Mouse (Mus musculus) lung, embryonic 16.5 days (tissue): ENCODE measurements around the gene Tmem30c. TPM values are rescaled to one million over a fixed set of nuclear protein-coding genes. Genes with fewer than 3 reads are reported as not detected.

Source experiments
- polyA plus RNA-seq: library from polyadenylated mRNA; unstranded; fragments of >200 nt; fragmentation: Nextera tagmentation; extraction: Ambion mirVana; gene quantifications from 2 replicates; pipeline ENCODE4 v1.2.1, GENCODE M21; 2015

Tmem30c gene
- polyA plus RNA-seq, 1 experiment from 2014 or later = 0.13 TPM

Other genes with a start within 250 kb of the Tmem30c start
- 0.06 TPM in 1 of 2 replicates, not detected in the other for gene Tmem45a2, start 221.5 kb downstream of the Tmem30c start, polyA plus RNA-seq
- gene Tomm70a, start 171.2 kb downstream of the Tmem30c start, polyA plus RNA-seq = 28.6 and 31.0 TPM in 2 replicates
- gene Nit2, start 125.5 kb downstream of the Tmem30c start, polyA plus RNA-seq = 65.5 and 68.4 TPM in 2 replicates
- 24.0 and 25.0 TPM in 2 replicates for gene Tbc1d23, start 61.4 kb downstream of the Tmem30c start, polyA plus RNA-seq
- 28.0 and 32.6 TPM in 2 replicates for gene Filip1l, start 60.2 kb upstream of the Tmem30c start, polyA plus RNA-seq